Mouse (Mus musculus) pancreas, adult 10 weeks (tissue): ENCODE measurements around the gene Klk14. TPM values are rescaled to one million over a fixed set of nuclear protein-coding genes. Genes with fewer than 3 reads are reported as not detected.

Experiments
- polyA plus RNA-seq: library from polyadenylated mRNA; stranded (reverse); fragments of 350-450 nt; fragmentation: Illumina TruSeq; extraction: RNeasy Lipid Tissue Mini Kit (QIAGEN cat#74804); gene quantifications from one replicate; pipeline ENCODE4 v1.2.3, GENCODE M21; 2015; ENCODE audit warnings: low read depth, low replicate concordance; ENCODE audit not compliant: insufficient read depth

Gene Klk14
- not detected for polyA plus RNA-seq

GRCm38 (mm10) chr7:43690118-43690517, at the start of gene Klk14:
Gene Klk14, plus strand, starts transcription at chr7:43690418.

GRCm38 (mm10) chr7:43660002-43660401, 30.2 kb upstream of the Klk14 start, which contains the start of gene Siglece:
Gene Siglece, minus strand, starts transcription at chr7:43660161.

GRCm38 (mm10) chr7:43671809-43672580, 18.2 kb upstream of the Klk14 start, which contains the start of gene Ctu1:
Gene Ctu1, plus strand, starts transcription at chr7:43672016.

GRCm38 (mm10) chr7:43712267-43712666, 22.0 kb downstream of the Klk14 start, which contains the start of gene Klk13:
Gene Klk13, plus strand, starts transcription at chr7:43712567.

Other genes starting within 250 kb of the Klk14 start
- not detected for gene Cldnd2, start 249.6 kb upstream of the Klk14 start, polyA plus RNA-seq
- gene Etfb, start 246.3 kb upstream of the Klk14 start, polyA plus RNA-seq, result 52.6 TPM
- not detected for gene Gm45233, start 246.3 kb upstream of the Klk14 start, polyA plus RNA-seq
- gene Vsig10l, start 227.3 kb upstream of the Klk14 start, polyA plus RNA-seq, result 0.41 TPM
- gene Iglon5, start 200.3 kb upstream of the Klk14 start, polyA plus RNA-seq, result 0.52 TPM
- not detected for gene 4931406B18Rik, start 184.5 kb upstream of the Klk14 start, polyA plus RNA-seq
- 1.2 TPM for gene Cd33, start 146.0 kb upstream of the Klk14 start, polyA plus RNA-seq
- gene Zfp658, start 128.2 kb upstream of the Klk14 start, polyA plus RNA-seq, result 2.8 TPM
- gene Zfp719, start 110.8 kb upstream of the Klk14 start, polyA plus RNA-seq, result 1.9 TPM
- gene Zfp819, start 83.2 kb upstream of the Klk14 start, polyA plus RNA-seq, result not detected
- gene Ceacam18, start 55.7 kb upstream of the Klk14 start, polyA plus RNA-seq, result not detected
- not detected for gene Siglece, start 30.3 kb upstream of the Klk14 start, polyA plus RNA-seq
- 2.3 TPM for gene Ctu1, start 18.4 kb upstream of the Klk14 start, polyA plus RNA-seq
- not detected for gene Klk13, start 22.1 kb downstream of the Klk14 start, polyA plus RNA-seq
- not detected for gene Klk12, start 78.5 kb downstream of the Klk14 start, polyA plus RNA-seq
- not detected for gene Klk11, start 84.2 kb downstream of the Klk14 start, polyA plus RNA-seq
- gene Klk10, start 90.6 kb downstream of the Klk14 start, polyA plus RNA-seq, result not detected
- not detected for gene Klk9, start 101.5 kb downstream of the Klk14 start, polyA plus RNA-seq
- gene Klk8, start 107.2 kb downstream of the Klk14 start, polyA plus RNA-seq, result 2.5 TPM
- gene Klk7, start 120.9 kb downstream of the Klk14 start, polyA plus RNA-seq, result not detected
- not detected for gene Klk6, start 134.1 kb downstream of the Klk14 start, polyA plus RNA-seq
- not detected for gene Klk5, start 151.6 kb downstream of the Klk14 start, polyA plus RNA-seq
- gene Klk4, start 190.7 kb downstream of the Klk14 start, polyA plus RNA-seq, result not detected
- gene Klk15, start 243.3 kb downstream of the Klk14 start, polyA plus RNA-seq, result not detected